Mouse (Mus musculus): ENCODE data around the gene Gdi2.

Gene Gdi2

DNA sequence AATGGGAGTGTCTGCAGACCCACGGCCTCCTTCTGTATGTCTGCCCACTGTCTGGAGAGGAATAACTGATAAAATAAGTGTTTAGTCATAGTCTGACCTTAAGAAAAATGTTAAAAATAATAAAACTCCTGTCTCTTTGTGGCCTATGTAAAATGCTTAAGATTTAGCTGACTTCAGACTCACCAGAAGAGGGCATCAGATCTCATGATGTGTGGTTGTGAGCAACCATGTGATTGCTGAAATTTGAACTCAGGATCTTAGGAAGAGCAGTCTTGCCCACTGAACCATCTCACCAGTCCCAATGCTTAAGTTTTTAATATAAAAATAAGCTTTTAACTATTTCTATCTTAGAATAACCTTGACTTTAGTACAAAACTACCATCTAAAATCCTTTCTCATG, 25.3 kb downstream of the Gdi2 start:
- DNase-seq = no peak

- DNase-seq = no peak
These were observed 26.1 kb downstream of the Gdi2 start for GRCm38 (mm10) chr13:3563953-3564352.

DNA sequence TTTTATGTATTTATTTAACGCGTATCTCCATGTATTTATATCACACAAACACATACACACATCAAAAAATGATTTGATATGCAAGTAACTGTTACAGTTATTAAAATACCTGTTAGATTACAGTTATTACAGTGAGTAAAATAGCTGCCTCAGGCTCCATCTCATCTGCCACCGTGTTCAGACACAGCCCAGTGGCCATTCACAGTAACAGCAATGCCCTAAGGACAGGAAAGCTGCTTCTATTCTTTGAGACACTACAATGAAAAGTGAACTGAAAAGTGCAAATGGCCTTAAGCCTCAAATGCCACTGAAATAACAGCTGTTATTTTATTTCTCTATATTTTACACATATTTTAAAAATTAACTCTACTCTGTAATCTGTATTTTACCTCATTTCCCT, 52.9 kb downstream of the Gdi2 start:
- DNase-seq = no peak

GRCm38 (mm10) chr13:3594311-3594710, 56.4 kb downstream of the Gdi2 start:
- DNase-seq = no peak

DNA sequence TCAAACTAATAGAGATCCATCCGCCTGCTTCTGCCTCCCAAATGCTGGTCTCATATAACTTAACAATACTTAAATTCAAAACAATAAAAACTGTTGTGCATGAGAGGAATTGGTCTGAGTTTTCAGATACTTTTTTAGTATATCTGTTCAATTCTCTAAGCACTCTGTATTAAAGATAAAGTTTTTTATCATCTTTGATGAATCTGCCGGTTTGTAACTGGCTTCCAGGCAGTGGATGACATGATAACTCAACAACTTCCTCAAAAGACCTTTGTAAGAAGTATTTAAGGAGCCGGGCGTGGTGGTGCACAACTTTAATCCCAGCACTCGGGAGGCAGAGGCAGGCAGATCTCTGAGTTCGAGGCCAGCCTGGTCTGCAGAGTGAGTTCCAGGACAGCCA, 58.4 kb downstream of the Gdi2 start:
- DNase-seq = no peak

DNA sequence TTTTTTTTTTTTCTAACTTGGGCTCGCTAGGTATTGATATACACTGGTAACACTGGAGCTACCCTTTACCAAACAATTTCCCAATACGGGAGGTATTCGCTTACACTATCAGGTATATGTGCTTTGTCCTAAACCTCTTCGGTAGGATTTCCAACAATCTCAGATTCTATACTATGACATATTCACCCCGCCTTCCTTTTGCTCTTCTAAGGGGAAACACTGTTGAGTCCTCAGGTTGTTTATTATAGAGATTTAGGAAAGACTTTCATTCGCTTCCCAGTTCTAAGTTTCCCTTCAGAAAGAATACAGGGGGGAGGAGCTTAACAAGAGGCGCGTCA, 71.9 kb downstream of the Gdi2 start:
- DNase-seq = no peak

GRCm38 (mm10) chr13:3610118-3610794, 72.4 kb downstream of the Gdi2 start:
- no peak for DNase-seq

DNA sequence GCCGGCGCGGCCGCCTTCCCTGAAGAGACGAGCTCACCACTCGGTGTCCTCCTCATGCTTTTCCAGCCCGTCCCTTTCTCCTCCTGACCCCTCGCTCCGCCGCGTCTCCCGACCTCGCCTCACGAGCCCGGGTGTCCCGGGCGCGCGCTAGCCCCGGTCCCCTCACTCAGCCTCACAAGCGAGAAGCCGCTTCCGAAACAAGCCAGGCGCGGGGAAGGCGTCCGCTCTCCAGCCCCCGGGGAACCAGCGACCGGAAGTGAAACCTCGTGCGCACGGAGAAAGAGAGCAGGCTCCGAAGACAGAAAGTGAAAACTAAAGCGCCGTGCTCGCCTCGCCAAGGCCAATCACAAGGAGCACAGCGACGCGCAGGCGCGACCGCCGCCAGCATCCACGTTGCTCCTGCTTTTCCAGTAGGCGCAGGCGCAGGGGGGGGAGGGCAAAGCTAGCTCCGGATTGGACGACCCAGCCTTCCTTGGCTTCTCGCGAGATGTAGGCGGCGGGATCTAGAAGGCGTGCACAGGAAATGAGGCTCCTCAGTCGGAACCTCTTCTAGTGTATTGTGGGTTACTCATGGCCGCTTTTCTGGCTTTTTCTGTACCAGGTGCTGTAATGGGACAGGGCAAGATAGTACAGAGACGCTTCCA, 73.1 kb downstream of the Gdi2 start, which contains the start of gene Fam208b:
Gene Fam208b, minus strand, starts transcription at position 314 of the 644 bp plus-strand sequence.
- DNase-seq = peak; percentile 96

All from thymus, postnatal 25 days (tissue).